Mouse (Mus musculus): ENCODE data around the gene Sh2d1a. TPM values are rescaled to one million over a fixed set of nuclear protein-coding genes. Genes with fewer than 3 reads are reported as not detected.

Gene Sh2d1a
- total RNA-seq (2014; rRNA removed) (0.84 TPM in 1 of 2 replicates, not detected in the other), polyA plus RNA-seq (2015; fragmentation: Nextera tagmentation; extraction: Ambion mirVana) (4.8 and 6.0 TPM in 2 replicates)

- no peaks in the 10 kb centered on the region for H3K27me3 ChIP-seq (ENCODE audit: insufficient read depth, low read length)
These were observed at the start of gene Sh2d1a for GRCm38 (mm10) chrX:42502291-42503043. TSS of gene Sh2d1a (plus strand) at chrX:42502453.

DNA sequence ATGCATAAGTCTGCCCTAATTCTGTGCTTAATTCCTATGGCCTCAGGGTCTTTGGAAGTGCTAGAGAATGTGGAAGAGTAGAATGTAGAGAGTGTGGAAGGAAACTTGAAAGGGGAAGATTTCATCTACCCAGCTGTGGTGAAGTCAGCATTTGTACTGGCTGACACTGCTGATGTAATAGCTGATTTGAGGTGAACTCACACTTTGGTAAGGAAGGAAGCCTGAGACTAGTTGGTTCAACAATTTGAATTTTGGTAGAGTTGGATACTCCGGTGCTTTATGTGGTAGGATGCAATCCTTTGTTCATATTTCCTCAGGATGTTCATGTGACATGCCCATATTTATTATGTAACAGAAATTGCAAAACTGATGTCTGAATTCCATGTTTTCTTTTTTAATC is 49.3 kb upstream of the Sh2d1a start:
- Histone ChIP-seq H3K4me3 (ENCODE audit: low read length) (no peak overlapping the region), H3K9me3 (ENCODE audit: low read length) (no peaks in the 10 kb centered on the region), H3K4me1 (ENCODE audit: insufficient read depth, low read length) (no peaks in the 10 kb centered on the region), H3K36me3 (ENCODE audit: insufficient read depth, low read length) (no peaks in the 10 kb centered on the region), H3K27ac (no peak overlapping the region), H3K27me3 (ENCODE audit: insufficient read depth, low read length) (no peaks in the 10 kb centered on the region), H3K9ac (replicated peaks; ENCODE audit: low read length) (no peak overlapping the region), H3K4me2 (ENCODE audit: low read depth, low read length) (no peak overlapping the region)
- WGBS: 88% methylated on average over 1 of the region's 1 CpGs
- no peak for DNase-seq (ENCODE audit: low spot score)
- ATAC-seq: no peak
- TF ChIP-seq CTCF (IDR thresholded peaks at IDR 0.05; ENCODE audit: low read depth): no peak

More at GRCm38 (mm10) chrX:42502291-42503043, at the start of gene Sh2d1a:
- H3K27ac ChIP-seq: no peak within 1 kb of the TSS
- no peaks in the 10 kb centered on the region for H3K9me3 ChIP-seq (ENCODE audit: low read length)
- no peak within 1 kb of the TSS for H3K4me3 ChIP-seq (ENCODE audit: low read length)
- WGBS: 77% methylated on average over 13 of the region's 13 CpGs
- no peak within 1 kb of the TSS for H3K4me2 ChIP-seq (ENCODE audit: low read depth, low read length)
- no peak for DNase-seq (ENCODE audit: low spot score)
- no peak for TF ChIP-seq CTCF (IDR thresholded peaks at IDR 0.05; ENCODE audit: low read depth)
- H3K9ac ChIP-seq (replicated peaks; ENCODE audit: low read length): no peak within 1 kb of the TSS
- no peak for ATAC-seq
- no peaks in the 10 kb centered on the region for H3K36me3 ChIP-seq (ENCODE audit: insufficient read depth, low read length)
- H3K4me1 ChIP-seq (ENCODE audit: insufficient read depth, low read length): no peaks in the 10 kb centered on the region

- Histone ChIP-seq H3K27me3 (ENCODE audit: insufficient read depth, low read length) (no peaks in the 10 kb centered on the region), H3K36me3 (ENCODE audit: insufficient read depth, low read length) (no peaks in the 10 kb centered on the region), H3K9me3 (ENCODE audit: low read length) (no peaks in the 10 kb centered on the region), H3K4me3 (ENCODE audit: low read length) (no peak overlapping the region), H3K27ac (no peak overlapping the region), H3K9ac (replicated peaks; ENCODE audit: low read length) (no peak overlapping the region), H3K4me1 (ENCODE audit: insufficient read depth, low read length) (no peaks in the 10 kb centered on the region), H3K4me2 (ENCODE audit: low read depth, low read length) (no peak overlapping the region)
- ATAC-seq (no peak), DNase-seq (ENCODE audit: low spot score) (no peak)
- no peak for TF ChIP-seq CTCF (IDR thresholded peaks at IDR 0.05; ENCODE audit: low read depth)
- 80% methylated on average over 7 of the region's 7 CpGs for WGBS
These were observed 47.7 kb upstream of the Sh2d1a start for GRCm38 (mm10) chrX:42454533-42454932.

DNA sequence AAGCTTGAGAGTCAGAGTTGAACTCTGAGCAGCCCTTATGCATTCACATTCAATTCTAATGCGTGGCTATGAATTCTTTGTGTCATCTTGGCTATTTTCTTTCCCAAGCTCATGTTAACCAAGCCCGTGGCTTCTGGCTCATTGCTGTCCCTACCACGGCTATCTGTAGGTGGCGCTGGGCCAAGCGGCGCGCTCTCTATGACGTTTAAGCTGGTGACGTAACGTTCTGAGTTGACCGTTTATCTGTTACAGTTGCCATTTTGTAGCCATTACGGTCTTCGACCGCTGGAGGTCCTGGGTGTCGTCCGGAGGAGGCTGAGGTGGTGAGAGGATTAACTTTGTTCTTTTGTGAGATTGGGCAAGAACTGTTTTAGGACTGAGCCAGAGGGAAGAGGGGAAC is 12.8 kb upstream of the Sh2d1a start, which contains the start of gene Tex13c2:
Gene Tex13c2 (plus strand): TSS at position 246 of the 400 bp plus-strand sequence.
- ATAC-seq: no peak
- whole genome bisulfite sequencing: 92% methylated on average over 16 of the region's 16 CpGs
- no peak for TF ChIP-seq CTCF (IDR thresholded peaks at IDR 0.05; ENCODE audit: low read depth)

GRCm38 (mm10) chrX:42490336-42490735 is 11.9 kb upstream of the Sh2d1a start:
- TF ChIP-seq CTCF (IDR thresholded peaks at IDR 0.05; ENCODE audit: low read depth): no peak
- Histone ChIP-seq H3K9me3 (ENCODE audit: low read length) (no peaks in the 10 kb centered on the region), H3K27ac (no peak overlapping the region), H3K36me3 (ENCODE audit: insufficient read depth, low read length) (no peaks in the 10 kb centered on the region), H3K4me2 (ENCODE audit: low read depth, low read length) (no peak overlapping the region), H3K9ac (replicated peaks; ENCODE audit: low read length) (no peak overlapping the region), H3K27me3 (ENCODE audit: insufficient read depth, low read length) (no peaks in the 10 kb centered on the region), H3K4me3 (ENCODE audit: low read length) (no peak overlapping the region), H3K4me1 (ENCODE audit: insufficient read depth, low read length) (no peaks in the 10 kb centered on the region)
- ATAC-seq: no peak
- no peak for DNase-seq (ENCODE audit: low spot score)
- WGBS: 80% methylated on average over 8 of the region's 8 CpGs

More for the DNA sequence above, 12.8 kb upstream of the Sh2d1a start, which contains the start of gene Tex13c2:
- no peak within 1 kb of the TSS for H3K27ac ChIP-seq
- H3K4me3 ChIP-seq (ENCODE audit: low read length): no peak within 1 kb of the TSS
- H3K4me1 ChIP-seq (ENCODE audit: insufficient read depth, low read length): no peaks in the 10 kb centered on the region
- no peak within 1 kb of the TSS for H3K4me2 ChIP-seq (ENCODE audit: low read depth, low read length)
- DNase-seq (ENCODE audit: low spot score): no peak
- no peaks in the 10 kb centered on the region for H3K9me3 ChIP-seq (ENCODE audit: low read length)
- H3K9ac ChIP-seq (replicated peaks; ENCODE audit: low read length): no peak within 1 kb of the TSS
- no peaks in the 10 kb centered on the region for H3K27me3 ChIP-seq (ENCODE audit: insufficient read depth, low read length)
- H3K36me3 ChIP-seq (ENCODE audit: insufficient read depth, low read length): no peaks in the 10 kb centered on the region

- no peak overlapping the region for H3K27ac ChIP-seq
- no peaks in the 10 kb centered on the region for H3K9me3 ChIP-seq (ENCODE audit: low read length)
- H3K4me3 ChIP-seq (ENCODE audit: low read length): no peak overlapping the region
- TF ChIP-seq CTCF (IDR thresholded peaks at IDR 0.05; ENCODE audit: low read depth): no peak
- H3K27me3 ChIP-seq (ENCODE audit: insufficient read depth, low read length): no peaks in the 10 kb centered on the region
- no peak overlapping the region for H3K4me2 ChIP-seq (ENCODE audit: low read depth, low read length)
- H3K36me3 ChIP-seq (ENCODE audit: insufficient read depth, low read length): no peaks in the 10 kb centered on the region
- ATAC-seq: no peak
- no peak for DNase-seq (ENCODE audit: low spot score)
- H3K9ac ChIP-seq (replicated peaks; ENCODE audit: low read length): no peak overlapping the region
- H3K4me1 ChIP-seq (ENCODE audit: insufficient read depth, low read length): no peaks in the 10 kb centered on the region
These were observed 1.7 kb upstream of the Sh2d1a start for GRCm38 (mm10) chrX:42500538-42500937.

DNA sequence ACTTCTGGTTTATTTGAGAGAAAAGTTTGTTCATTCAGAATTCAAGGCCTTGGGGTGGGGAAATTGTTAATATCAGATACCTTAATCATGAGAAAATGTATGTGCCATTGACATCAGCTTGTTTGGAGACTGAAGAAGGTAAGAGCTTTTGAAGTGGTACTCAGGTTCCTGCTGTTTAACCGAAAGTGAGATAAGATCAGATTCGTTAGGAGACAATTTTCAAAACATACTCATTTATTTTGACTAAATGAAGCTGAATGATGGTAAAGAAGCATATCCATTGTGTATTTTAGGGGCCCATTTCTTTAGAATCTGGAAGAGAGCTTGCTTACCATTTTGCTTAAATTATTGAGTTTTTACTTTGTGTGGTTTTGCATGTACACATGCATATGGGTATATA is 8.9 kb downstream of the Sh2d1a start:
- Histone ChIP-seq H3K4me3 (ENCODE audit: low read length) (no peak overlapping the region), H3K4me1 (ENCODE audit: insufficient read depth, low read length) (no peaks in the 10 kb centered on the region), H3K27me3 (ENCODE audit: insufficient read depth, low read length) (no peaks in the 10 kb centered on the region), H3K27ac (no peak overlapping the region), H3K4me2 (ENCODE audit: low read depth, low read length) (no peak overlapping the region), H3K36me3 (ENCODE audit: insufficient read depth, low read length) (no peaks in the 10 kb centered on the region), H3K9ac (replicated peaks; ENCODE audit: low read length) (no peak overlapping the region), H3K9me3 (ENCODE audit: low read length) (no peaks in the 10 kb centered on the region)
- no peak for TF ChIP-seq CTCF (IDR thresholded peaks at IDR 0.05; ENCODE audit: low read depth)
- WGBS: 82% methylated on average over 2 of the region's 2 CpGs
- ATAC-seq (no peak), DNase-seq (ENCODE audit: low spot score) (no peak)
